Mouse (Mus musculus): ENCODE measurements at regions not wholly inside any gene's neighbourhood (a gene's known extent, or its start where the extent isn't known, plus 50 kb on each side); places are given as distances from the start of the nearest gene placed in this dataset.

- H3K27me3 ChIP-seq (replicated peaks): no peaks in the 10 kb centered on the region
- H3K9me3 ChIP-seq (replicated peaks; ENCODE audit: low read length): peaks cover 25% of the 10 kb centered on the region
- H3K79me2 ChIP-seq (replicated peaks; ENCODE audit: control insufficient read depth, extremely low read depth, insufficient read depth, poor library complexity, severe bottlenecking): no peaks in the 10 kb centered on the region
- DNase-seq (ENCODE audit: extremely low read depth): no peak
- H3K4me1 ChIP-seq (ENCODE audit: control insufficient read depth in 1 of 2, insufficient read depth in 2 of 2): no peaks in the 10 kb centered on the region
- H3K27ac ChIP-seq (ENCODE audit: insufficient read depth, low read depth): no peak overlapping the region
- dilution Hi-C loops (cut with MboI; ENCODE audit: extremely low pct_ligation_motif_present, extremely low pct_unique_long_range_greater_than_20kb, low sequenced_read_pairs): no loop called here
- H3K4me2 ChIP-seq (ENCODE audit: insufficient read depth, low read depth, poor library complexity, severe bottlenecking): no peak overlapping the region
- no peak for TF ChIP-seq ZC3H11A (IDR thresholded peaks at IDR 0.05; ENCODE audit: low read depth, low read length)
- TF ChIP-seq UBTF (IDR thresholded peaks at IDR 0.05; ENCODE audit: low read depth, low read length): no peak
- no peak for TF ChIP-seq ZMIZ1 (IDR thresholded peaks at IDR 0.05; ENCODE audit: low read depth, low read length)
- TF ChIP-seq E2F4 (IDR thresholded peaks at IDR 0.05; ENCODE audit: insufficient replicate concordance, low read depth, low read length): no peak
- TF ChIP-seq ELF1 (IDR thresholded peaks at IDR 0.05; ENCODE audit: low read depth, low read length): no peak
- no peak for TF ChIP-seq IRF4 (IDR thresholded peaks at IDR 0.05; ENCODE audit: low read depth, low read length)
- TF ChIP-seq CTCF (conservative IDR thresholded peaks at IDR 0.05 in 1 of 2, IDR thresholded peaks at IDR 0.05 in 1 of 2; ENCODE audit: low read depth in 2 of 2, low read length in 2 of 2): no peak
- TF ChIP-seq ZKSCAN1 (IDR thresholded peaks at IDR 0.05; ENCODE audit: borderline replicate concordance, low read depth, low read length): no peak
- no peak for TF ChIP-seq TCF12 (IDR thresholded peaks at IDR 0.05; ENCODE audit: low read depth, low read length)
- no peak for TF ChIP-seq KAT2A (IDR thresholded peaks at IDR 0.05; ENCODE audit: insufficient replicate concordance, low read length)
- TF ChIP-seq MAFK (IDR thresholded peaks at IDR 0.05; ENCODE audit: insufficient replicate concordance, low read length): no peak
- TF ChIP-seq EP300 (IDR thresholded peaks at IDR 0.05; ENCODE audit: low read length): no peak
- H3K36me3 ChIP-seq (replicated peaks in 1 of 2; ENCODE audit: control insufficient read depth in 1 of 2, insufficient read depth in 1 of 2, low read length in 1 of 2): no peaks in the 10 kb centered on the region
- H3K4me3 ChIP-seq (replicated peaks in 1 of 3; ENCODE audit: low read depth in 2 of 3, low read length in 2 of 3, poor library complexity in 1 of 3): no peak overlapping the region
- in situ Hi-C loops (cut with MboI; ENCODE audit: low pct_ligation_motif_present, low pct_unique_long_range_greater_than_20kb, low sequenced_read_pairs): no loop called here
- no peak overlapping the region for H3K9ac ChIP-seq (ENCODE audit: insufficient read depth, low read depth)
Measured at GRCm38 (mm10) chr3:61460076-61460475, 94.3 kb upstream of the B430305J03Rik start.

GRCm38 (mm10) chr3:61456598-61456997 is 90.8 kb upstream of the B430305J03Rik start:
- in situ Hi-C loops (cut with MboI; ENCODE audit: low pct_ligation_motif_present, low pct_unique_long_range_greater_than_20kb, low sequenced_read_pairs): no loop called here

More at GRCm38 (mm10) chr3:61456598-61456997, 90.8 kb upstream of the B430305J03Rik start:
- Histone ChIP-seq H3K4me1 (ENCODE audit: control insufficient read depth in 1 of 2, insufficient read depth in 2 of 2) (no peaks in the 10 kb centered on the region), H3K27ac (ENCODE audit: insufficient read depth, low read depth) (no peak overlapping the region), H3K36me3 (replicated peaks in 1 of 2; ENCODE audit: control insufficient read depth in 1 of 2, insufficient read depth in 1 of 2, low read length in 1 of 2) (no peaks in the 10 kb centered on the region), H3K4me3 (replicated peaks in 1 of 3; ENCODE audit: low read depth in 2 of 3, low read length in 2 of 3, poor library complexity in 1 of 3) (no peak overlapping the region), H3K27me3 (replicated peaks) (no peaks in the 10 kb centered on the region), H3K79me2 (replicated peaks; ENCODE audit: control insufficient read depth, extremely low read depth, insufficient read depth, poor library complexity, severe bottlenecking) (no peaks in the 10 kb centered on the region), H3K9ac (ENCODE audit: insufficient read depth, low read depth) (no peak overlapping the region), H3K4me2 (ENCODE audit: insufficient read depth, low read depth, poor library complexity, severe bottlenecking) (no peak overlapping the region), H3K9me3 (replicated peaks; ENCODE audit: low read length) (peaks cover 29% of the 10 kb centered on the region)
- TF ChIP-seq MYC (IDR thresholded peaks at IDR 0.05; ENCODE audit: low read depth, low read length) (no peak), MAX (IDR thresholded peaks at IDR 0.05; ENCODE audit: low read length) (no peak), TBP (conservative IDR thresholded peaks at IDR 0.05; ENCODE audit: low read depth, low read length) (no peak), RCOR1 (conservative IDR thresholded peaks at IDR 0.05; ENCODE audit: low read depth, low read length) (no peak), MEF2A (IDR thresholded peaks at IDR 0.05; ENCODE audit: borderline replicate concordance, low read depth, low read length) (no peak), EP300 (IDR thresholded peaks at IDR 0.05; ENCODE audit: low read length) (no peak), KAT2A (IDR thresholded peaks at IDR 0.05; ENCODE audit: insufficient replicate concordance, low read length) (no peak)
- no peak for DNase-seq (ENCODE audit: extremely low read depth)
- dilution Hi-C loops (cut with MboI; ENCODE audit: extremely low pct_ligation_motif_present, extremely low pct_unique_long_range_greater_than_20kb, low sequenced_read_pairs): no loop called here
